Mouse (Mus musculus): ENCODE measurements at regions not wholly inside any gene's neighbourhood (a gene's known extent, or its start where the extent isn't known, plus 50 kb on each side); places are given as distances from the start of the nearest gene placed in this dataset.

GRCm38 (mm10) chr7:136056876-136057484 lies 340.8 kb upstream of the Mki67 start:
- DNase-seq = no peak

- no peak for DNase-seq
Measured at GRCm38 (mm10) chr7:136058319-136058718, 342.2 kb upstream of the Mki67 start.

DNA sequence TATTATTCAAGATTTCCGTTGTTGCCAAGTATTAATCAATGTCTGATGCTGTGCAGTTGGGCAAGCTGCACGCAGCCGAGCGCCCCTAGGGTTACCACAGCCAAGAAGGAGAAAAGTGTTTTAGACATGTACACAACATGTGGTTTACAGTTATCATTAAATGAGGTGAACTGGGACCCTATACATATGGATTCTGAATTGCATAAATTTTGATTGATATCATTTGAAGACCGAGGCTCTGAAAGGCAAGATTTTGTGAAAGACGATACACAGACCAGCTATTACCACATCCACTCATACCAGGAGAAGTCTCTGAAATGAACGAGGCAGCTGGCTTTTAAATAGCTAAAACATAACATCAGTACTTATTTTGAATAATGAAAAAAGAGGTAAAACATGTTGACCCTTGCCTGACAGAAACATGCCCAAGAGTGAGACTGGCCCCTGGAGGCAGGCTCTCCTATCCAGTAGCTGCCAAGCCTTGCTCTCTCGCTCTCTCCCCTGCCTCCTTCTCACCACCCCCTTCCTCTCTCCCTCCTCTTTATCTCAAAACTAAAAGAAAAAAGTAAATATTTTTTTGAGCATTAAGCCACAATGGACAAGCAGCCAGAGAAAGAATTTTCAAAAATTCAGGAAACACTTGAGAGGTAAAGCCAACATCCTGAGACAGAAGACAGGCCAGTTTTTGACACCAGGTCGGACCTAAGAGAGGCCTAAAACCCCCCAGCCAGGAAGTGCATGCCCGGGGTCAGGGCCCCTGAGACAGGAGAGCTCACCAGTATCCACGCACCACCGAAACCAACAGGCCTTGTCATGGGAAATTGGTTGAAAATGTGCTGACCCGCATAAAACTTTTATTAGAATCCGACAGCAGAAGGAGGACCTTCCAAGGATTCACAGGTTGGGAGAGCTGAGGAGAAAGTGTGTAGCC lies 342.9 kb upstream of the Mki67 start:
- DNase-seq = no peak

GRCm38 (mm10) chr7:136059896-136060295 lies 343.7 kb upstream of the Mki67 start:
- DNase-seq = no peak

- peak; percentile 76 to 80 for DNase-seq
Measured at GRCm38 (mm10) chr7:136060339-136061073, 344.3 kb upstream of the Mki67 start.

- no peak for DNase-seq
Measured at GRCm38 (mm10) chr7:136062658-136063057, 346.5 kb upstream of the Mki67 start.

DNA sequence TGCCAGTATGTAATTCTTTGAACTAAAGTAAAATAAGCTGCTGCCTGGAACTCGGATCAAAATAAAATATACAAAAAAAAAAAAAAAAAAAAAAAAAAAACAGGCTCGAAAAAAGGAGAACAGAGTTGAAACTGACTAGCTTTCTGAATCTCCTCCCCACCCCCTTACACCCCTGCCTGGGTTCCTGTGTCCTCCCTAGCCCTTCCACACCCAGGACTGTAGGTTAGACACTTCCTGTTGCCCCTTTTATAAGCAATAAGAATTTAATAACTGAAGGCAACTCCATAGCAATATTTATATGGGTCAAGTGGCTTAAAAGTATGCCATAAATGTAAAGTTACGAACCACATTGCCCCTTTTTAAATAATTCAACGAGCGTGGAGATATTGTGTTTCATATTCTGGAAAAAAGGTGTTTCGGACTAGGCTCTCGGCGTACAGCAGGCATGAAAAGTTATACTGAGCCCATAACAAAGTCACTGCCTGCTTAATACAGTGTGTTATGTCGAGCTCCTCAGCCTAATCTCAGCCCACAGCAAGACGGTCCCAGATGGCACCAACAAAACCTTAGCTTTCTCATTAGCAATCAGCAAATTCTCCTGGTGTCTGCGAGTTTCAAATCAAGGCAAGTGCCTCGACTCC lies 349.0 kb upstream of the Mki67 start:
- no peak for DNase-seq

DNA sequence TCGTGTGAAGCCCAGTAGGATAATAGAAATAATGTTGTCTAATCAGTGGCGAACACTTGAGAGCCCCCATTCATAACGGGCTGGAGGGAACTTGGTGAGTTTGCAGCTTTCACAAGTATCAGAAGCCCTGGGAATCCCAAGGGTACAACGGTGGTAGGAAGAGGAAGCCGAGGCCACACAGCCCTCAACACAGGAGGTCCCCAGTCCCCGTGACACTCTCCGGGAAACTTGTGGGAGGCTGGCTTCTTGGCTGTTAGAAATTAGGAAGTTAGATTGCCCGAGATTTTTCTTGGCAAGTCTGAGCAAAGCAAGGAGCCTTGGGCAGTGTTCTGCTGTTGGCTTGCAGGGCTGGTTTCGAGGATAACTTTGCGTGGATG lies 349.5 kb upstream of the Mki67 start:
- DNase-seq = no peak

- DNase-seq = peak; percentile 64 to 66
Measured at GRCm38 (mm10) chr7:136070881-136071280, 354.7 kb upstream of the Mki67 start.

DNA sequence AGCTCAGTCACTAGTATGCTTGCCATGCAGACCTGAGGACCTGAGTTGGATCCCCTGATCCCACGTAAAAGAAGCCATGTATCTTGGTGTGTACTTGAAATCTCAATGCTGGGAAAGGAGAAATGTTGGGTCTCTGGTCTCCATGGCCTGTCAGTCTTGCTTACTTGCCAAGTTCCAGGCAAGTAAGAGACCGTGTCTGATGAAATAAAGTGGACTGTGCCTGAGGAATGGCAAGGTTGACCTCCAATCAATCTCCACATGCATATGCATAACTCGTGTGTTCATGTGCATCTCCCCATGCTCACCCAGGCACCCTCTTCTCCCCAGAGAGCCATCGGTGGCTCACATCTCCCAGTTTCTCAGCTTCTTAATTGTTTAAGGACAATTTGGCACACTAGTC lies 355.2 kb upstream of the Mki67 start:
- DNase-seq = peak; percentile 43 to 57

- no peak for DNase-seq
Measured at GRCm38 (mm10) chr7:136073265-136073799, 357.2 kb upstream of the Mki67 start.

DNA sequence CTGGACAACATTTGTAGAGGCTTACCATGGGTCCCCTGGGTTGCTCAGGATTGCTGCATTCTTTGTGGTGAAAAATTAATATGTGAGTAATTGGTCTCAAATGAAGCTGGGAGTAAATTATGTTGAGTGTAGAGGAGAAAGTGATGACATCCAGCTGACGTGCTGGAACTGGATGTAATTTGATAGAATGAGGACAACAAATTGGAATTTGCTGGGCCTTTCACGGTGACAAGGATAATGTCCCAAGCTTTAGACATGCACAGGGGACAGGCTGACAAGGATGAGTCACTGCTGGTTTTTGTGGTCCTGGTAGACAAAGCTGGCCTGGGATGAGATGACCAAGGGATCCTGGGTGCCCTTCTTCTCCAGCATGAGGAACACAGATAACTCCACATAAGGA lies 357.9 kb upstream of the Mki67 start:
- DNase-seq = no peak

- DNase-seq = no peak
Measured at GRCm38 (mm10) chr7:136081534-136082252, 365.5 kb upstream of the Mki67 start.

DNA sequence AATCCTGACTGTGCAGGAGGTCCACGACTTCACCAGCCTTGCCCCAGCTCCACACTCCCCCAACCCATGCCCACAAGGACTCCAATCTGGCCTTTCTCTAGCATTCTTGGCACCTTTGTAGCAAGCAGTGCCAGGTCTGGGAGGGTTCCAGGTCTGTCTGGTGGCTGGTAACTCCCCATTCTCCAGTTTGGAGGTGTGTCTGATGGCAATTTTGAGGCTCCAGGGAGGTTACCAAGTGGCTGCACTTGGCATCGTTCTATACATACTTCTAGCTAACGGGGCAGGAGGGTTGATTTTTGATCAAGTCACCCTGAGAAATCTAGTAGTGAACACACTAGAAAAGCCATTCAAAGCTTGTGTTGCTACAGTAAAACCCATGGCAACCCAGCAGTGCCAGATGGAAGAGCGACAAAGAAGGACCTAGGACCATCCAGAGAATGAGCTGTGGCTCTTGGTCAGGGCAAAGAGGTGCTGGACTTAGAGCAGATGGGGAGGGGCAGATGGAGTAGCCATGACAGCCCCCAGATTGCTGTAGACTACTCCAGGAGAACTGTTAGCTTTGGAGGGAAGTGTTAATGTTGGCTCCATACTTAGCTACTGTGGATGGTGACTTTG lies 366.2 kb upstream of the Mki67 start:
- DNase-seq = peak in 1 of 2 experiments; percentile 37

- DNase-seq = no peak
Measured at GRCm38 (mm10) chr7:136083005-136083404, 366.8 kb upstream of the Mki67 start.

- DNase-seq = no peak
Measured at GRCm38 (mm10) chr7:136083571-136084342, 367.6 kb upstream of the Mki67 start.

DNA sequence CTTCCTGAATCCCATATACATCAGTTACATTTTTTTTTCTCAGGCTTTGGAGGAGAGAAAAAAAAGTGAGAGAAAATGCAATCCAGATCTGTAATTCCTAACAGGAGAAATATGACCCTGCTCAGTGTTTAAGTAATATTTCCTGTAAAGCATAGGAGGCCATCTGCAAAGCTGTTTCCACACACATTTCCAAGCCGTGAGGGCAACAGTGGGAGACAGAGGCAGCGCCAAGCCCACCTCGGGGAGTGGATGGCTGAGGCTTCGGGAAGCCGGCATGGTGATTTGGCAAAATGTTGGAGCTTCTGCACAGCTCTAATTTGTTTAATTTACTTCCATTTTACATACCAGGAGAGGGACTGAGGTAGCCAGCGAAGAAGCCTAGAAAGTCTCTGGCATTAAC lies 372.6 kb upstream of the Mki67 start:
- DNase-seq = no peak

DNA sequence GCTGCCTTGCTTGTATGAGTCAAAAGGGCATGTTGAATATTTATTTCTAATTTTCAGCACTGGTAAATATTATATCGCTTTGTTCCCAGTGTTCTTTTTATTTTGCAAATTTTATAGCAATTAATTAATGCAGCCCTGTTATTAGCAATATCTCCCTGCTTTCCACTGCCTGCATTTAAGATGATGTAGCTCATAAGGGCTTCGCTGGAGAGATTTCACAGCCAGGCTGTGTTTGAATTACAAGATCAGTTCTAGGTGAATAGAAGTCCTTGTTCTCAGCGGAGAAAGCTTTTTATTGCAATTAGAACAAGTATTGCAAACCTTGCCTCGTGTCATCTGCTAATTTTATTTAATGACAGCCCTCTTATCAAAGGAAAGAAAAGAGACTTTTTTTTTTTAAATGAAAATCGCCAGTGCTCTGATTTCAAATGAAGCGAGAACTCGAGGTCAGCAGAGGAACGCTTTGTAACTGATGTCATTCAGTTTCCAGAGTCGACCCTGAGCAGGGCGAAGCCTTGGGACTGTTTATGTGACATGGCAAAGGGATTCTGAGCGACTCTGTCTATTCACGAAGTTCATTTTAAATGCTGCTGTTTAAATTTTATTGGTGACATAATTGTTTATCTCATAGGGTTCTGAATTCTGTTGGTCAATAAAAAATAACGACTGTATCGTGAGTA lies 378.7 kb upstream of the Mki67 start:
- no peak for DNase-seq

GRCm38 (mm10) chr7:136104021-136104420 lies 387.9 kb upstream of the Mki67 start:
- no peak for DNase-seq

DNA sequence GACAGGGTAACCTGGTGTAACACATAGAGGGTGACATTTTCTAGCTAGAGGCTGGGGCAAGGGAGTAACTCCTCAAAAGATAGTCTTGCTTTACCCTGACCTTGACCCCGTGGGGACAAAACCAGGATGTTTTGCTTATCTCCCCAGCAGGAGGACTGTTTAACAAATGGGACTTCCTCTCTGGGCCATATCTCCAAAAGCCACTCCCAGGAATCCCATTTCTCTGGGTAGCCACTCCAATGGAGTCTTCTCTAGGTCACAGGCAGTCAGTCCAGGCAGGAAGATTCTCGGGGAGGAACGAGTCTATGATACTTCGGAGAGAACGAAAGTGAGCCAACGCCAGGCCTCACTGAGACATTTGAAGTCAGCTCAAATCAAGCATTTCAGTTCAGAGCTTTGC lies 396.0 kb upstream of the Mki67 start:
- no peak for DNase-seq

Measured in kidney, postnatal 36 days (tissue).